Mouse (Mus musculus) kidney, adult 11 months (tissue): ENCODE measurements around the gene AV320801.
"Not testable (repeated sequence)": the region's sequence is repeated elsewhere in the genome, so short reads cannot be mapped to it uniquely, and the experiment has no call there.

Experiments
- DNase-seq: peaks from one replicate; pipeline ENCODE4 v3.0.0; 2022

AV320801 gene

DNA sequence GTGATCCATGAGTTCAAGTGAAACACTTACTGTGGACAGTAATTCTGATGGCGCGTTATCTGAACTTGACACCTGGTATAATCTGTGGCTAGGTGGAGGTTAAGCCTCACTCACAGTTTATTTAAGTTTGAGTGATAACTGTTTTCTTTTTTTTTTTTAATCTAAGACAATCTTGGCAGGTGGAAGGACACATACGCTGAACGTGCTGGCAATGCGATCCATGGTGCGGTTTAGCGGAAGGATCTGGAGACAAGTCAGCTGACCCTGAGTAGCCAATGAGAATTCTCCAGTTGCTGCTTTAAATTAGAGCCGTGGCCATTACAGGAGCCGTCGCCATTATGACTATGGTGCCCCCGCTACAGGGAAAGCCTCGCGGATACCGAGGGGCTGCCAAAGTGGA is at the start of gene AV320801:
Gene AV320801, plus strand, starts transcription at position 301 of the 400 bp plus-strand sequence.
- DNase-seq, result not testable (repeated sequence)

DNA sequence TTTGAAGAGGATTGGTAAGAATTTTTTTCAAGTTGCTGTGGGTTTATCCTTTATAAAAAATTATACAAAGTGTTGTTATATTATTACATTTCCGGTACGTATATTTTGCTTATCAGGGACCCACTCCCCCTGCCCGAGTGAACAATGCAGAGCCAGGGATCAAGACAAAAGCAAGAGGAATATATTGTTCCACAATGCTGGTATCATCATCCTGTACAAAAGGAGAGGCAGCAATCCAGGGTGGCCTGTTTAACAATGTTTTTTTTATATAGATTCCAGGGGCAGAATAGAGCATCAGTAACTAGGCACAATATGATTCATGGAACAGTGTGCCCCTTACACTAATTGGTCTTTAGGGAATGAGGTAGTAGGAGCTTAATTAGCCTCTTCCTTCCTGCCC is 30.2 kb upstream of the AV320801 start:
- DNase-seq, result not testable (repeated sequence)

DNA sequence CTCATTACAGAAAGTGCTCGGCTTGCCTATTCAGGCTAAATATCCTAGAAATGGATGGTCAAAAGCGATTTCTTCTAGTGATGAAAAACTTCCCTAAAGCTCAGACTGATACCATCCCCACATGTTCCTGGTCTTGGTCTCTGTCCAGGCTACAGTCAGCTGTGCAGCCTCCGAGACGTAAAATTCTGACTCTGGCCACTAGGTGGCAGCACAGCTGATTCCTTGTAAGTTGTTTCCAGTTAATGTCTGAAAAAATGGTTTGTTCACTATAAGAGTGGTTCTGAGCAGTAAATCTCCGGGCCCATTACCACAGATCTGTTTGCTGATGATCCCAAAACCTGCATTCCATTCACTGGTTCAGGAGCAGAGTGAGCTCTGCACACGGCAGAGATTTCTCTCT is 12.5 kb upstream of the AV320801 start:
- DNase-seq, result not testable (repeated sequence)

DNA sequence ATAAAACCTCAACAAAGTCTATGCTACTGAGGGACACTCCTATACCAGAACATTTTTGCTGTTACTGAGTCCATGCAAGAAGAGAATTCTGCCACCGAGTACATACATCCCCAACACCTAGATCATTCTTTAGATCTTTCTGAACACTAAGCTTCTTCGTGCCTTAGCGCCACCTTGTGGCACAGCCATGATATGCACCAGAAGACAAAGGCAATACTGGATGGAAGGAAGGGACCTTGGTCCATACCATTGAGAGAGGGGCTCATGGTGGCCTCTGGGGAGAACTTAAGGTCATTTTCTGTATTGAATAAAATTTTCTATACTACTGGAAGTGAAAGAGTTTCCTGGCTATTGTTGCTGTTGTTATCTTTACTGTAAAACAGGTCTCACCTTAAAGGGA is 11.2 kb upstream of the AV320801 start:
- DNase-seq, result not testable (repeated sequence)
